Mouse (Mus musculus) limb, embryonic 10.5 days (tissue): Measurements from ENCODE around the gene Sertad1. TPM values are rescaled to one million over a fixed set of nuclear protein-coding genes. Genes with fewer than 3 reads are reported as not detected.

Experiments
- DNase-seq: peaks from one replicate; pipeline ENCODE4 v3.0.0-alpha.2; 2017; ENCODE audit warnings: low spot score
- H3K27ac ChIP-seq: fragments of 300-500 bp; sonication (generic); 2 replicates; pipeline ENCODE4 v1.5.1; 2016; ENCODE audit warnings: mild to moderate bottlenecking
- H3K27me3 ChIP-seq: fragments of 300-500 bp; sonication (generic); 2 replicates; pipeline ENCODE4 v1.6.1; 2016; ENCODE audit warnings: low read depth, mild to moderate bottlenecking; ENCODE audit not compliant: poor library complexity, severe bottlenecking
- H3K36me3 ChIP-seq: fragments of 300-500 bp; sonication (generic); 2 replicates; pipeline ENCODE4 v1.6.1; 2016; ENCODE audit warnings: mild to moderate bottlenecking, moderate library complexity
- H3K4me1 ChIP-seq: fragments of 300-500 bp; sonication (generic); 2 replicates; pipeline ENCODE4 v1.6.1; 2016
- H3K4me3 ChIP-seq: fragments of 300-500 bp; sonication (generic); 2 replicates; pipeline ENCODE4 v1.5.1; 2016; ENCODE audit warnings: mild to moderate bottlenecking, moderate library complexity
- H3K9me3 ChIP-seq: fragments of 300-500 bp; sonication (generic); replicated peaks from 2 replicates; pipeline ENCODE4 v1.6.1; 2016; ENCODE audit warnings: mild to moderate bottlenecking
- WGBS: fragments of 180-500 bp; shearing (Covaris S2); methylation state at CpG from one replicate; pipeline ENCODE4 v1.1.7; 2016; 5-methylcytosine and 5-hydroxymethylcytosine counted together
- polyA plus RNA-seq: library from polyadenylated mRNA; unstranded; fragments of >200 nt; fragmentation: Nextera tagmentation; extraction: Ambion mirVana; gene quantifications from 2 replicates; pipeline ENCODE4 v1.2.1, GENCODE M21; 2016

Gene Sertad1
- polyA plus RNA-seq, 1 experiment from 2014 or later, result 29.8 TPM

GRCm38 (mm10) chr7:27454461-27455121 is 32.1 kb upstream of the Sertad1 start:
- no peak for DNase-seq
- no peaks in the 10 kb centered on the region for H3K9me3 ChIP-seq

DNA sequence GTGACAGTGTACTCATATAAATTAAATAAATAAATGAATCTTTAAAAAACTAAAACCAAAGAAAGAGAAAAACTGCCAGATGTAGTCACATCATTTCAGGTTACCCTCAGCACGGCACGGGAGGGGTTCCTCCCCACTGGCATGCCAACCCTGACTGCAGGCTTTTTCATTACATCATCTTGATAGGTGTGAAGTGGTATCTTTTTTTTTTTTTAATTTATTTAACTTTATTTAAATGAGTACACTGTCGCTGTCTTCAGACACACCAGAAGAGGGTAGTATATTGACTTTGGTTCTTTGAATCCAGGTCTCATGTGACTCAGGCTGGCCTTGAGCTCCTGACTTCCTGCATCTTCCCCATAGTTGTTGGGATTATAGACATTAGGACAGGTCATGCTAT is 31.4 kb upstream of the Sertad1 start:
- H3K27ac ChIP-seq, result no peak overlapping the region
- no peaks in the 10 kb centered on the region for H3K27me3 ChIP-seq
- WGBS, result 91% methylated on average over 3 of the region's 3 CpGs
- no peak for DNase-seq
- H3K36me3 ChIP-seq, result no peaks in the 10 kb centered on the region
- no peak overlapping the region for H3K4me3 ChIP-seq
- H3K4me1 ChIP-seq, result no peaks in the 10 kb centered on the region
- no peaks in the 10 kb centered on the region for H3K9me3 ChIP-seq

More at GRCm38 (mm10) chr7:27454461-27455121, 32.1 kb upstream of the Sertad1 start:
- no peaks in the 10 kb centered on the region for H3K36me3 ChIP-seq
- H3K27me3 ChIP-seq, result no peaks in the 10 kb centered on the region
- WGBS, result 82% methylated on average over 10 of the region's 10 CpGs
- no peak overlapping the region for H3K27ac ChIP-seq
- no peak overlapping the region for H3K4me3 ChIP-seq
- H3K4me1 ChIP-seq, result no peaks in the 10 kb centered on the region

GRCm38 (mm10) chr7:27458614-27459013 is 28.1 kb upstream of the Sertad1 start:
- H3K4me3 ChIP-seq, result no peak overlapping the region
- WGBS, result 89% methylated on average over 4 of the region's 4 CpGs

DNA sequence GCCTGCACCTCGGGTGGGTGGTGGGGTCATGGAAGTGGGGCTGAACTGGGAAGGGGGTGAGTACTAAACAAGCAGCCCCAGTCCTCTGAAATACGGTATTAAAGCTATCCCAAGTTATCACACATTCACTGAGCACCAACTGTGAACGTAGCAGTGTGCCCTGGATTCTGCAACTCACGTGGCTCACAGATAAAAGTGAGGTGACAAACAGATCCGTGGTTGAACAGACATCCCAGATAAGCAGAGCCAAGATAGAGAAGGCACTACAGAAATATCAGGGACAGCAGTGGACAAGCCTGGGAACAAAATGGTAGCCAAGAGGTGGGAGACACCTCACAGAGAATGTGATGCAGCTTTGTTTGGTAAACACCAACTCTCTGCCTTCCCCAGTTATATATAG is 27.1 kb upstream of the Sertad1 start:
- DNase-seq, result no peak
- H3K27ac ChIP-seq, result no peak overlapping the region
- no peaks in the 10 kb centered on the region for H3K9me3 ChIP-seq
- 93% methylated on average over 5 of the region's 5 CpGs for WGBS
- no peaks in the 10 kb centered on the region for H3K36me3 ChIP-seq
- no peaks in the 10 kb centered on the region for H3K27me3 ChIP-seq
- no peaks in the 10 kb centered on the region for H3K4me1 ChIP-seq
- no peak overlapping the region for H3K4me3 ChIP-seq

More at GRCm38 (mm10) chr7:27458614-27459013, 28.1 kb upstream of the Sertad1 start:
- no peak for DNase-seq
- H3K27ac ChIP-seq, result no peak overlapping the region
- no peaks in the 10 kb centered on the region for H3K9me3 ChIP-seq
- no peaks in the 10 kb centered on the region for H3K36me3 ChIP-seq
- H3K4me1 ChIP-seq, result no peaks in the 10 kb centered on the region
- no peaks in the 10 kb centered on the region for H3K27me3 ChIP-seq

DNA sequence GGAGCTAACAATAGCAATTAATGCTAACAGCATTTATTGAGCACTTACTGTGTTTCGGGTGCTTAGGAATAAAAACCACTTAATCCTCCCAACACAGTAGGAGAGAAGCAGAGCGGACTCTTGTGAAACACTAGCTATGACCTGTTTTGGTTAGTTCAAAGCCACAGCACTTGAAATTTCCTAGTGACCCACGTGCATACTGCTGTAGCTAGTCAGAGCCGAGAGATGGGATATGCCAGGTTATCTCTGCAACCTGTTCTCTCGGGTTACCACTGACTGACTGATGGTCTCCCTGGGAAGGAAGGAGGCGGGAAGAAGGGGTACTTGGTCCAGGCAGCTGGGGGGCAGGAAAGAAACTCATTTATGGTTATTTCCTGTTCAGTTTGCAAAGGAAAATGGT is 26.2 kb upstream of the Sertad1 start:
- WGBS, result 84% methylated on average over 6 of the region's 6 CpGs
- Histone ChIP-seq H3K36me3 (no peaks in the 10 kb centered on the region), H3K27me3 (no peaks in the 10 kb centered on the region)

DNA sequence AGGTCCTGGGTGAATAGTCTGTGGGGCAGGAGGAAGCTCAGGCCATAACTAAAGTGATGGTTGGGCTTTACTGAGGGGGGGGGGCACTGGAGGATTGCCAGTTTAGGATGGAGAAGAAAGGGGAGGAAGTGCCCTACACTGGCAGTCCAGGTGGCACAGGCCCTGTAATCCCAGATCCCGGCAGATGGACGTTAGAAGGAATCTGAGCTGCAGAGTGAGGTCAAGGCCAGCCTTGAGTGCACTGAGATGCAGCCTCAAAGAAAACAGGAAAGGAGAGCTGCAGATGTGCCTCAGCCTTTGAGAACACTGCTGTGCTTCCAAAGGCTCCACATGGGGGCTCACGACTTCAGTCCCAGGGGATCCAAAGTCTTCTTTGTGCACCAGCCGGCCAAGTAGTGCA is 19.1 kb upstream of the Sertad1 start:
- H3K9me3 ChIP-seq, result no peaks in the 10 kb centered on the region
- H3K36me3 ChIP-seq, result no peaks in the 10 kb centered on the region
- H3K4me3 ChIP-seq, result no peak overlapping the region
- no peak overlapping the region for H3K27ac ChIP-seq
- WGBS, result 61% methylated on average over 4 of the region's 4 CpGs
- peaks cover 4% of the 10 kb centered on the region for H3K4me1 ChIP-seq
- DNase-seq, result no peak
- H3K27me3 ChIP-seq, result no peaks in the 10 kb centered on the region

More for the DNA sequence above, 26.2 kb upstream of the Sertad1 start:
- no peak for DNase-seq
- H3K4me1 ChIP-seq, result no peaks in the 10 kb centered on the region
- no peaks in the 10 kb centered on the region for H3K9me3 ChIP-seq
- no peak overlapping the region for H3K27ac ChIP-seq
- no peak overlapping the region for H3K4me3 ChIP-seq

DNA sequence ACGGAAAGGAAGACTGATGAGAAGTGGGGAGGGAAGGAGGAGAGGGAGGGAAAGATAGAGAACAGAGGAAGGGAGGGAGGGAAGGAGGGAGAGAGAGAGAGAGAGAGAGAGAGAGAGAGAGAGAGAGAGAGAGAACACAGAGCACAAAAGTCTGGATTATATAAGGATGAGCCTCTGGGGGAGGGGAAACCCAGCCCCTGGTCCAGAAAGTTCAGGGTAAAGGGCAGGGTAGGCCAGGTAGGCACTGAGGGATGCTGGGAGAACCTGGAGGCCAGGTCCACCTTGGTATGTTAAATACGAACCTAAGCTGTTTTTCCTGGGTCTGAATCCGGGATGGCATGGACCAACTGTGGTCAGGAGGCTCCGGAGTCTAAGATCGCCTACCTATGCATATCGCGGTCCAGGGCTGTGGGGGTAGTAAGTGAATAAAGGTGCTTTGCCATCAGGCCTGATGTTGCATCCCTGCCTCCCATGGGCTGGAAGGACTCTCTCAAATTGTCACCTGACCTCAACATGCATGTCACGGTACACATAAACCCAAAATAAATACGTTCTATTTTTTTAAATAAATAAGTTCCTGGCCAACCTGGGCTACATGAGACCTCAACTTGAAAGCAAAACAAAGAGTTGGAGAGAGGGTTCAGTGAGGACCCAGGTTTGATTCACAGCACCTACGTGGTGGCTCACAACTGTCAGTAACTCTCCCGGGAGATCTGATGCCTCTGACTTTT is 15.2 kb upstream of the Sertad1 start:
- H3K36me3 ChIP-seq, result peaks cover 9% of the 10 kb centered on the region
- H3K9me3 ChIP-seq, result no peaks in the 10 kb centered on the region
- H3K27me3 ChIP-seq, result no peaks in the 10 kb centered on the region
- H3K27ac ChIP-seq, result no peak overlapping the region
- H3K4me3 ChIP-seq, result no peak overlapping the region
- 89% methylated on average over 11 of the region's 11 CpGs for WGBS
- peaks cover 13% of the 10 kb centered on the region for H3K4me1 ChIP-seq
- no peak for DNase-seq

GRCm38 (mm10) chr7:27472596-27472995 is 14.1 kb upstream of the Sertad1 start:
- 55% methylated on average over 7 of the region's 7 CpGs for WGBS
- Histone ChIP-seq H3K4me1 (peaks cover 13% of the 10 kb centered on the region), H3K36me3 (peaks cover 19% of the 10 kb centered on the region), H3K9me3 (no peaks in the 10 kb centered on the region), H3K27me3 (no peaks in the 10 kb centered on the region), H3K4me3 (peak overlapping the region; percentile 82), H3K27ac (peak overlapping the region; percentile 91)
- no peak for DNase-seq

- peak within 1 kb of the TSS; percentile 91 for H3K27ac ChIP-seq
- under 1% methylated on average over 36 of the region's 36 CpGs for WGBS
- H3K36me3 ChIP-seq, result peaks cover 25% of the 10 kb centered on the region
- H3K9me3 ChIP-seq, result no peaks in the 10 kb centered on the region
- H3K27me3 ChIP-seq, result no peaks in the 10 kb centered on the region
- DNase-seq, result peak; percentile 98
- peaks cover 18% of the 10 kb centered on the region for H3K4me1 ChIP-seq
- peak within 1 kb of the TSS; percentile 82 for H3K4me3 ChIP-seq
These were observed 13.4 kb upstream of the Sertad1 start, which contains the start of gene Sertad3 for GRCm38 (mm10) chr7:27473156-27473834. TSS of gene Sertad3 (plus strand) at chr7:27473768.

DNA sequence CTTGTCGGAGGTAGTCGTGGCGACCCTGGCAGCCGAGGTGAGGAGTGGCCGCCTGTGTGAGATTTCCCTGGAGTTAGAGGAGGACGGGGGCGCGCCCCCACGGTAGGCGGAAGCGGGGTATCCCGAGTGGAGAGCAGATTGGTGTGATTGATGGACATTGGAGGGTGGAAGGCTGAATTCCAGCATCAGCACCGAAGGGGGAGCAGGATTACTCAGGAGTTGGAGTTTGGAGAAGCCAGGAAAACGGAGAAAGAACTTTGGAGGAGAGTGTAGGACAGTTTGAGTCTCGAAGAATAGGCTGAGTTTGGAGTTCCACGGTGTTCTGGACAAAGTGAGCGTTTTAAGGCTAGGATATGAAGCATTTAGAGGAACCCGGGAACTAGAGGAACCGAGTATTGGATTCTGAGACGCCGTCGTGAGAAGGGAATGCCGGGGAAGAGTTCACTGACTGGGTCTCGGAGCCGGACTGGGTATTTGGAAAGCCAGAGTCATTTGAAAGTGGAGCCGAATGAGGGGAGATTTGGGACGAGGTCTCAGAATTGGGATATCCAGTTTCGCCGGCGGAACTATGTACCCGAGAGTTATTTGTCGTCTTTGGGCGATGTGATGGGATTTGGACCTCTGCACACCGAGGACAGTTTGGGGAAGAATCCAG is 12.7 kb upstream of the Sertad1 start:
- Histone ChIP-seq H3K4me1 (peaks cover 20% of the 10 kb centered on the region), H3K27me3 (no peaks in the 10 kb centered on the region), H3K4me3 (peak overlapping the region; percentile 82), H3K36me3 (peaks cover 28% of the 10 kb centered on the region), H3K27ac (peak overlapping the region; percentile 91), H3K9me3 (no peaks in the 10 kb centered on the region)
- WGBS, result under 1% methylated on average over 34 of the region's 34 CpGs
- DNase-seq, result no peak

DNA sequence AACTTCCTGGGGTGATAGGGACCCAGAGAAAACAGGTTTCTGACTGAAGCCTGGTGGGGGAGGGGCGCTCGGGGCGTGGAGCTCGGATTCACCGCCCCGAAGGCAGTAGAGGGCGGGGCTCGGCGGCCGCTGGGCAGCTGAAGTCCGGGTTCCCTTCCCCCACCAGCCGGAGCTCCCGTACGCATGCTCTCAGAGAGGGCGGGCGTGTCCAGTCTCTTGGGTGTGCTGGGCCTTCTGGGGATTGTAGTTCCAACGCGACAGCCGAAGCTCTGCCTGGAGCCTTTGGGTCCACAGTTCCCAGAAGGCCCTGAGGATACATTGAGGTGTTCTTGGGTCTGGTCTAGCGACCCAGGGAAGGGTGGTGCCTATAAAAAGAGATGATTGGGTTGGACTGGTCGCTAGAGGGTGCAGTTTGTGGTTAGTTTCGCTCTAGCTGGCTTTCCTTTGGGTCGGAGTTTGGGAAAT is 12.2 kb upstream of the Sertad1 start:
- H3K4me1 ChIP-seq, result peaks cover 20% of the 10 kb centered on the region
- no peaks in the 10 kb centered on the region for H3K27me3 ChIP-seq
- peak; percentile 94 for DNase-seq
- H3K9me3 ChIP-seq, result no peaks in the 10 kb centered on the region
- peak overlapping the region; percentile 91 for H3K27ac ChIP-seq
- WGBS, result under 1% methylated on average over 23 of the region's 23 CpGs
- peak overlapping the region; percentile 82 for H3K4me3 ChIP-seq
- peaks cover 28% of the 10 kb centered on the region for H3K36me3 ChIP-seq

GRCm38 (mm10) chr7:27475596-27475995 is 11.1 kb upstream of the Sertad1 start:
- Histone ChIP-seq H3K4me1 (peaks cover 22% of the 10 kb centered on the region), H3K4me3 (0 out of 2 replicates have a peak overlapping the region, but pooled peaks have one; percentile 82), H3K27me3 (no peaks in the 10 kb centered on the region), H3K36me3 (peaks cover 28% of the 10 kb centered on the region), H3K27ac (peak overlapping the region; percentile 91; the same call in 1 of the 2 replicates), H3K9me3 (no peaks in the 10 kb centered on the region)
- WGBS, result 95% methylated on average over 2 of the region's 2 CpGs
- DNase-seq, result no peak
